Mouse (Mus musculus): ENCODE results near the gene Klhl26. TPM values are rescaled to one million over a fixed set of nuclear protein-coding genes. Genes with fewer than 3 reads are reported as not detected.
"Not testable (repeated sequence)": the region's sequence is repeated elsewhere in the genome, so short reads cannot be mapped to it uniquely, and the experiment has no call there.

The Klhl26 gene
- polyA plus RNA-seq (2016; fragmentation: Nextera tagmentation; extraction: Ambion mirVana) = 27.7 and 29.6 TPM in 2 replicates

- H3K27me3 ChIP-seq = no peaks in the 10 kb centered on the region
- H3K9ac ChIP-seq = peak within 1 kb of the TSS; percentile 82
- WGBS = under 1% methylated on average over 53 of the region's 53 CpGs
- H3K4me3 ChIP-seq = peak within 1 kb of the TSS; percentile 63
- ATAC-seq (ENCODE audit: insufficient number of reproducible peaks, insufficient read depth, low FRiP score, low TSS enrichment) = peak; percentile 64
- no peaks in the 10 kb centered on the region for H3K36me3 ChIP-seq
- peak within 1 kb of the TSS; percentile 26; the same call in 1 of the 2 replicates for H3K27ac ChIP-seq
- H3K9me3 ChIP-seq = no peaks in the 10 kb centered on the region
- peaks cover 19% of the 10 kb centered on the region for H3K4me1 ChIP-seq
- peak within 1 kb of the TSS; percentile 75 for H3K4me2 ChIP-seq (replicated peaks)
Measured at GRCm38 (mm10) chr8:70476333-70477268, at the start of gene Klhl26. Gene Klhl26 (minus strand): TSS chr8:70476968.

- WGBS = under 1% methylated on average over 51 of the region's 51 CpGs
- Histone ChIP-seq H3K4me1 (peaks cover 14% of the 10 kb centered on the region), H3K27ac (peak overlapping the region; percentile 78), H3K4me2 (replicated peaks) (peak overlapping the region; percentile 71), H3K36me3 (peaks cover 7% of the 10 kb centered on the region), H3K27me3 (no peaks in the 10 kb centered on the region), H3K9me3 (no peaks in the 10 kb centered on the region), H3K9ac (peak overlapping the region; percentile 71), H3K4me3 (peak overlapping the region; percentile 63)
- ATAC-seq (ENCODE audit: insufficient number of reproducible peaks, insufficient read depth, low FRiP score, low TSS enrichment) = peak; percentile 88
Measured at GRCm38 (mm10) chr8:70522592-70523403, 46.0 kb upstream of the Klhl26 start.

DNA sequence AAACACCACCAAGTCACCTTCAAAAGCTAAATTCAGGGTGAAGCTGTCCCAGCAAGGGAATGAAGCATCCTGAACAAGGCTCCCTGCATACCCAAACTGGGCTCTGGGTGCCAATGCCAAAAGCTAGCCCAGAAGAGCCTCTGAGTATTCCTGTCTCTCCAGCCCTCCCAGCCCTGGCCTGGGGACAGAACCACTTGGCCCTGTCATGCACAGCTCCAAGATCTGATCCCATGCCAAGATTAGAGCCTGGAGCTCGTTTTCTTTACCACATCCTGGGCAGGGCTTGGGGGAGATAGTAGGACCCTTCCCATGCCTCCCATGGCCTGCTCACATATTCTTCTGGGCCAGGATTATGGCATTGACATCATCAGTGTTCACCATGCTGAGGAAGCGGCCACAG is 42.8 kb upstream of the Klhl26 start:
- peaks cover 6% of the 10 kb centered on the region for H3K4me1 ChIP-seq
- H3K9me3 ChIP-seq = no peaks in the 10 kb centered on the region
- H3K4me3 ChIP-seq = no peak overlapping the region
- H3K9ac ChIP-seq = no peak overlapping the region
- peaks cover 23% of the 10 kb centered on the region for H3K36me3 ChIP-seq
- no peak overlapping the region for H3K4me2 ChIP-seq (replicated peaks)
- H3K27me3 ChIP-seq = no peaks in the 10 kb centered on the region
- ATAC-seq (ENCODE audit: insufficient number of reproducible peaks, insufficient read depth, low FRiP score, low TSS enrichment) = no peak
- 61% methylated on average over 2 of the region's 2 CpGs for WGBS
- H3K27ac ChIP-seq = no peak overlapping the region

- no peak overlapping the region for H3K4me2 ChIP-seq (replicated peaks)
- no peak overlapping the region for H3K4me3 ChIP-seq
- ATAC-seq (ENCODE audit: insufficient number of reproducible peaks, insufficient read depth, low FRiP score, low TSS enrichment) = no peak
- 94% methylated on average over 6 of the region's 6 CpGs for WGBS
- H3K9me3 ChIP-seq = no peaks in the 10 kb centered on the region
- peaks cover 6% of the 10 kb centered on the region for H3K4me1 ChIP-seq
- no peak overlapping the region for H3K9ac ChIP-seq
- H3K36me3 ChIP-seq = peaks cover 27% of the 10 kb centered on the region
- no peaks in the 10 kb centered on the region for H3K27me3 ChIP-seq
- H3K27ac ChIP-seq = no peak overlapping the region
Measured at GRCm38 (mm10) chr8:70519043-70519442, 42.3 kb upstream of the Klhl26 start.

GRCm38 (mm10) chr8:70517940-70518643 is 41.3 kb upstream of the Klhl26 start:
- H3K27ac ChIP-seq = peak overlapping the region; percentile 20; the same call in 1 of the 2 replicates
- no peak overlapping the region for H3K4me3 ChIP-seq
- peaks cover 34% of the 10 kb centered on the region for H3K36me3 ChIP-seq
- no peak overlapping the region for H3K4me2 ChIP-seq (replicated peaks)
- no peaks in the 10 kb centered on the region for H3K27me3 ChIP-seq
- H3K9ac ChIP-seq = no peak overlapping the region
- WGBS = 66% methylated on average over 10 of the region's 10 CpGs
- no peak for ATAC-seq (ENCODE audit: insufficient number of reproducible peaks, insufficient read depth, low FRiP score, low TSS enrichment)
- no peaks in the 10 kb centered on the region for H3K9me3 ChIP-seq
- H3K4me1 ChIP-seq = peaks cover 6% of the 10 kb centered on the region

- Histone ChIP-seq H3K4me1 (peaks cover 10% of the 10 kb centered on the region), H3K9ac (no peak overlapping the region), H3K4me3 (no peak overlapping the region), H3K27ac (no peak overlapping the region), H3K9me3 (no peaks in the 10 kb centered on the region), H3K27me3 (no peaks in the 10 kb centered on the region), H3K36me3 (peaks cover 39% of the 10 kb centered on the region), H3K4me2 (replicated peaks) (no peak overlapping the region)
- no peak for ATAC-seq (ENCODE audit: insufficient number of reproducible peaks, insufficient read depth, low FRiP score, low TSS enrichment)
- WGBS = 77% methylated on average over 2 of the region's 2 CpGs
Measured at GRCm38 (mm10) chr8:70513441-70513840, 36.7 kb upstream of the Klhl26 start.

DNA sequence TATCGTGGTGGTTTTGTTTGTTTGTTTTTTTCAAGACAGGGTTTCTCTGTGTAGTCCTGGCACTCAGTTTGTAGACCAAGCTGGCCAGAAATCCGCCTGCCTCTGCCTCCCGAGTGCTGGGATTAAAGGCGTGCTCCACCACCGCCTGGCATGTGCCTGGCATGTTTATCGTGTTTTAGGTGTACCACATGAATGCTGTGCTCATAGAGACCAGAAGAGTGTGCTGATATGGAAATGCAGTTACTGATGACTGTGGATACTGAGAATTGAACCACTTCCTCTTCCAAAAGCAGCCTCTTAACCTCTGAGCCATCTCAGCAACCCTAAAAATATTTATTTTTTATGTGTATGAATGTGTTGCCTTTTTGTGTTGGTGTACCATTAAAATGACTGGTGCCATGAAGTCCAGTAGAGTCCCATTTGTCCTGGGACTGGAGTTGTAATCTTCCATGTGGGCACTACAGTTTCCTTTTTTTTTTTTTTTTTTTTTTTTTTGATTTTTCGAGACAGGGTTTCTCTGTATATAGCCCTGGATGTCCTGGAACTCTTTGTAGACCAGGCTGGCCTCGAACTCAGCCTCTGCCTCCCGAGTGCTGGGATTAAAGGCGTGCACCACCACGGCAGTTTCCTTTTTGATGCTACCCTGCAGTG is 35.6 kb upstream of the Klhl26 start:
- Histone ChIP-seq H3K27me3 (no peaks in the 10 kb centered on the region), H3K9ac (no peak overlapping the region), H3K27ac (no peak overlapping the region), H3K4me3 (no peak overlapping the region), H3K4me1 (peaks cover 11% of the 10 kb centered on the region), H3K4me2 (replicated peaks) (no peak overlapping the region), H3K9me3 (no peaks in the 10 kb centered on the region), H3K36me3 (peaks cover 49% of the 10 kb centered on the region)
- 94% methylated on average over 11 of the region's 11 CpGs for WGBS
- no peak for ATAC-seq (ENCODE audit: insufficient number of reproducible peaks, insufficient read depth, low FRiP score, low TSS enrichment)

DNA sequence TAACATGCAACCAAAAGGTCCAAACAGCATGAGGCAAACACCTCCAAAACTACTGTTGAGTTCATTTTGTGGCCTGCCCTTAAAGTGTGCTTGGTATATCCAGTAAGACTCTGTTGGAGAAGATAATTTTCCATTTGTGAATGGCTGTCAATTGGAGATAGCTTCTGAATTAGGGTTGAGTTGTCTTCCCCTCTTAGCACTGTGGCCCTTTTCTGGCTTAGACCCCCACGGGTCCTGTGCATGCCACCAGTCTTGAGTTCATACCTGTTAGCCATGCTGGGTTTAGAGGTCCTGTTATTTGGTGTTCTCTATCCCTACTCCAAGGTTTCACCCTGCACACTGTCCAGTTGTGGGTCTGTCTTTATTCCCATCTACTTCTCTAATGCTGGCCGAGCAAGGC is 35.0 kb upstream of the Klhl26 start:
- no peak overlapping the region for H3K4me3 ChIP-seq
- H3K9ac ChIP-seq = no peak overlapping the region
- H3K36me3 ChIP-seq = peaks cover 54% of the 10 kb centered on the region
- 93% methylated on average over 2 of the region's 2 CpGs for WGBS
- no peak overlapping the region for H3K4me2 ChIP-seq (replicated peaks)
- H3K9me3 ChIP-seq = no peaks in the 10 kb centered on the region
- H3K27ac ChIP-seq = no peak overlapping the region
- no peaks in the 10 kb centered on the region for H3K27me3 ChIP-seq
- peaks cover 11% of the 10 kb centered on the region for H3K4me1 ChIP-seq
- no peak for ATAC-seq (ENCODE audit: insufficient number of reproducible peaks, insufficient read depth, low FRiP score, low TSS enrichment)

- 87% methylated on average over 6 of the region's 6 CpGs for WGBS
- ATAC-seq (ENCODE audit: insufficient number of reproducible peaks, insufficient read depth, low FRiP score, low TSS enrichment); H3K27me3 ChIP-seq; H3K9ac ChIP-seq; H3K9me3 ChIP-seq: not testable (repeated sequence)
- Histone ChIP-seq H3K4me3 (peak overlapping the region; percentile 99), H3K4me2 (replicated peaks) (peak overlapping the region; percentile 95), H3K27ac (peak overlapping the region; percentile 97; the same call in 1 of the 2 replicates), H3K4me1 (peaks cover 11% of the 10 kb centered on the region), H3K36me3 (peaks cover 48% of the 10 kb centered on the region)
Measured at GRCm38 (mm10) chr8:70511174-70511573, 34.4 kb upstream of the Klhl26 start.

GRCm38 (mm10) chr8:70510228-70510915 is 33.6 kb upstream of the Klhl26 start, which contains the start of gene Uba52:
Gene Uba52 (minus strand): TSS chr8:70510801.
- peaks cover 42% of the 10 kb centered on the region for H3K36me3 ChIP-seq
- no peaks in the 10 kb centered on the region for H3K9me3 ChIP-seq
- peak within 1 kb of the TSS; percentile 95 for H3K4me2 ChIP-seq (replicated peaks)
- H3K27ac ChIP-seq = peak within 1 kb of the TSS; percentile 97
- H3K9ac ChIP-seq = peak within 1 kb of the TSS; percentile 98
- WGBS = 2% methylated on average over 74 of the region's 74 CpGs
- H3K4me1 ChIP-seq = peaks cover 18% of the 10 kb centered on the region
- peak; percentile 70 for ATAC-seq (ENCODE audit: insufficient number of reproducible peaks, insufficient read depth, low FRiP score, low TSS enrichment)
- H3K27me3 ChIP-seq = no peaks in the 10 kb centered on the region
- peak within 1 kb of the TSS; percentile 99 for H3K4me3 ChIP-seq

All from embryonic facial prominence, embryonic 12.5 days (tissue).